Mouse (Mus musculus) forebrain, postnatal 0 days (tissue): Measurements from ENCODE around the gene Zmpste24. TPM values are rescaled to one million over a fixed set of nuclear protein-coding genes. Genes with fewer than 3 reads are reported as not detected.

Experiments
- ATAC-seq: fragments of 200-750 bp; cut with Nextera tagmentation; 2 replicates; pipeline ENCODE4 v1.8.0; 2017; ENCODE audit warnings: mild to moderate bottlenecking, moderate library complexity
- DNase-seq: peaks from one replicate; pipeline ENCODE4 v3.0.0-alpha.2; 2015
- H3K27ac ChIP-seq: fragments of 300-500 bp; sonication (generic); 2 replicates; pipeline ENCODE4 v1.5.1; 2014; ENCODE audit warnings: low read depth, mild to moderate bottlenecking, antibody characterized with exemption, low read length, moderate library complexity, mixed read lengths
- H3K27me3 ChIP-seq: fragments of 300-500 bp; sonication (generic); 2 replicates; pipeline ENCODE4 v1.6.1; 2014; ENCODE audit warnings: mild to moderate bottlenecking, low read length, mixed read lengths; ENCODE audit not compliant: insufficient read depth
- H3K36me3 ChIP-seq: fragments of 300-500 bp; sonication (generic); 2 replicates; pipeline ENCODE4 v1.6.1; 2014; ENCODE audit warnings: mild to moderate bottlenecking, moderate library complexity; ENCODE audit not compliant: insufficient read depth
- H3K4me1 ChIP-seq: fragments of 300-500 bp; sonication (generic); 2 replicates; pipeline ENCODE4 v1.6.1; 2014; ENCODE audit warnings: antibody characterized with exemption; ENCODE audit not compliant: insufficient read depth
- H3K4me2 ChIP-seq: fragments of 300-500 bp; sonication (generic); 2 replicates; pipeline ENCODE4 v1.6.1; 2014; ENCODE audit warnings: low read depth, mild to moderate bottlenecking, moderate library complexity
- H3K4me3 ChIP-seq: fragments of 300-500 bp; sonication (generic); 2 replicates; pipeline ENCODE4 v1.5.1; 2014; ENCODE audit warnings: low read depth, low read length, mixed read lengths
- H3K9ac ChIP-seq: fragments of 300-500 bp; sonication (generic); 2 replicates; pipeline ENCODE4 v1.6.1; 2014; ENCODE audit warnings: mild to moderate bottlenecking
- H3K9me3 ChIP-seq: fragments of 300-500 bp; sonication (generic); 2 replicates; pipeline ENCODE4 v1.6.1; 2016; ENCODE audit warnings: low read length
- CTCF ChIP-seq: sonication (generic); IDR thresholded peaks from 2 replicates; pipeline ENCODE4 v1.5.1; 2016; ENCODE audit warnings: antibody characterized with exemption, control low read depth, low read depth
- WGBS: fragments of 180-500 bp; shearing (Covaris S2); extraction: QIAGEN DNeasy Blood & Tissue Kit; methylation state at CpG from one replicate; pipeline ENCODE4 v1.1.7; 2014; 5-methylcytosine and 5-hydroxymethylcytosine counted together
- polyA plus RNA-seq: library from polyadenylated mRNA; unstranded; fragments of >200 nt; fragmentation: Nextera tagmentation; extraction: Ambion mirVana; gene quantifications from 2 replicates; pipeline ENCODE4 v1.2.1, GENCODE M21; 2015
- total RNA-seq: library from RNA; depleted of rRNA; stranded (reverse); fragments of >200 nt; gene quantifications from 2 replicates; pipeline ENCODE4 v1.2.3, GENCODE M21; 2014

Zmpste24 gene
- total and polyA plus RNA-seq, 2 experiments from 2014 or later = 16.1 to 20.5 TPM

GRCm38 (mm10) chr4:121051863-121052262 is 46.2 kb downstream of the Zmpste24 start:
- Histone ChIP-seq H3K36me3 (no peaks in the 10 kb centered on the region), H3K9me3 (no peaks in the 10 kb centered on the region), H3K4me2 (peak overlapping the region; percentile 42; the same call in 1 of the 2 replicates), H3K4me1 (no peaks in the 10 kb centered on the region), H3K27ac (no peak overlapping the region), H3K27me3 (no peaks in the 10 kb centered on the region), H3K9ac (no peak overlapping the region), H3K4me3 (no peak overlapping the region)
- ATAC-seq (no peak), DNase-seq (no peak)
- 23% methylated on average over 4 of the region's 4 CpGs for WGBS
- TF ChIP-seq CTCF = peak; percentile 22

DNA sequence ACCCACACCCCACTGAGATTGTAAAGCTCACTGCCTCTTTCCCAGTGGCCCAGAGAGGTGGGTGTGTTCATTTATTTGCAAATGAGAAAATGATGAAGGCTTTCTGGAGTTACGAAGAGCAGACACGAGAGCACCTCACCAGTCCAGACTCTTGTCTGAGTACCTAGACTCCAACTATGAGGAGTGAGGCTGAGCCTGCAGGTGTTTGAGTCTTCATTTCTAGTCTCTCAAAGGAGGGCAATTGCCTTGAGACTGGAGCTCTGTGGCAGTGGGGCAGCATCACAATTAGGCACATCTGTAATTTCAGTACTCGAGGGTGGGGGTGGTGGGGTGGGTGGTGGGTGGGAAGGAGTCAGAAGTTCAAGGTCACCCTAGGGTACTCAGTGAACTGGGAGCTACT is 55.1 kb downstream of the Zmpste24 start:
- no peaks in the 10 kb centered on the region for H3K4me1 ChIP-seq
- H3K4me2 ChIP-seq = no peak overlapping the region
- H3K9me3 ChIP-seq = no peaks in the 10 kb centered on the region
- TF ChIP-seq CTCF = no peak
- H3K27me3 ChIP-seq = no peaks in the 10 kb centered on the region; the same call in 1 of the 2 replicates
- DNase-seq = no peak
- no peak overlapping the region for H3K27ac ChIP-seq
- no peak overlapping the region for H3K9ac ChIP-seq
- 62% methylated on average over 3 of the region's 3 CpGs for WGBS
- H3K36me3 ChIP-seq = no peaks in the 10 kb centered on the region
- ATAC-seq = no peak
- no peak overlapping the region for H3K4me3 ChIP-seq

GRCm38 (mm10) chr4:121042472-121042871 is 55.6 kb downstream of the Zmpste24 start:
- H3K4me3 ChIP-seq = no peak overlapping the region
- no peak for TF ChIP-seq CTCF
- 60% methylated on average over 5 of the region's 5 CpGs for WGBS
- no peaks in the 10 kb centered on the region for H3K36me3 ChIP-seq
- H3K9me3 ChIP-seq = no peaks in the 10 kb centered on the region
- H3K4me1 ChIP-seq = no peaks in the 10 kb centered on the region
- ATAC-seq (no peak), DNase-seq (no peak)
- no peak overlapping the region for H3K9ac ChIP-seq
- H3K27ac ChIP-seq = no peak overlapping the region
- no peaks in the 10 kb centered on the region; the same call in 1 of the 2 replicates for H3K27me3 ChIP-seq
- no peak overlapping the region for H3K4me2 ChIP-seq

DNA sequence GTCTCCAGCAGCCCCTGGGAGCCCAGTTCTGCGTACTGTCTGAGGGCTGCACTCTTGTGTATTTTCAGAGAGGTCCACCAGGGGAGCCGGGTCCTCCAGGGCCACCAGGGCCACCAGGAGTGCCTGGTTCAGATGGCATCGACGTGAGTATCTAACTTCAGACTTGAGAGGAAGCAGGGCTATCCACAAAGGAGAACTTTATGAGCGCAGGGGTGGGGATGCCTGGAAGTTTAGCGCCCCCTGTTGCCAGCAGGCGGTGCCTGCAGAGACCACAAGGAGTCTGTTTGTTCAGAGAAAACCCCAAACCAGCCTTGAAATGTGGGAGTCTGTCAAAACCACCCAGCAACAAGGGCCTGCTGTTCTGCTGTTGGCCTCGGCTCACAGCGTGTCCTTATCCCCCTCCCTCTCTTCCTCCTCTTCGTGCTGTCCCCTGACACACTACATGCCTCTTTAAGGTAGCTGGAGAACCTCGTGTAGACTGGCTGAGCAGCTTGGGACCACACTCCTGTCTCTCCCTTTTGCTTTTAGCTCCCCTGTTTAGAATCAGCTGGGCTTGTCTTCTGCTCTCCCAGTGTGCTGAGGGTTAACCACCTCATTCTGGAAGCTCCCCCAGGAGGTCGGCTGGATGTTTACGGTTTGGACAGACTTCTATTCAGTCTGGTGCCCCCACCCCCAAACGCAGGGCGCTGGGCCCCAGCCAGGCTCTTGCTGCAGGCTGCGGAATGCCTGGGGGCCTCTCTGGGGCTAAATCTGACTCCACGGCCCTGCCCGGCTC is 57.0 kb downstream of the Zmpste24 start:
- Histone ChIP-seq H3K27me3 (no peaks in the 10 kb centered on the region; the same call in 1 of the 2 replicates), H3K4me3 (no peak overlapping the region), H3K4me1 (no peaks in the 10 kb centered on the region), H3K9ac (no peak overlapping the region), H3K27ac (peak overlapping the region; percentile 58), H3K4me2 (no peak overlapping the region), H3K9me3 (no peaks in the 10 kb centered on the region), H3K36me3 (no peaks in the 10 kb centered on the region)
- TF ChIP-seq CTCF = peak; percentile 75
- DNase-seq = peak; percentile 80
- peak; percentile 84 for ATAC-seq
- 10% methylated on average over 18 of the region's 18 CpGs for WGBS

DNA sequence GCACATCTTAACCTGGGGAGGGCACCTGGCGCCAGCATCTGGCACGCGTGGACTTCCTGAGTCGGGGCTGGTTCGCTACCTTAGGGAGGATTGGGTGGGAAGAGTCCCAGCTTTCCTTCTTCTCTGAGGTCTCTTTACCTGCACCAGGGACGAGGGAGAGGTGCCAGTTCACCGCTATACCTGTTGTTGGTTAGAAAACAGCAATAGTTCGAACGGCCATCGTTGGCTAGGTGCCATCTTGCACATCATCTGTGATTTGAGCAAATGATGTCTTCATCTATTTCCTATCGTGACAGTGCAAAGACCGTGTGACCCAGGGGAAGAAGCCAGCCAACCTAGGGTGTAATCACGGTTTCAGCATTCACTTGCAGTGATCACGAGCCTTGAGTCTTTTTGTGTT is 57.7 kb downstream of the Zmpste24 start:
- Histone ChIP-seq H3K4me2 (peak overlapping the region; percentile 65), H3K9me3 (no peaks in the 10 kb centered on the region), H3K27ac (no peak overlapping the region), H3K4me3 (peak overlapping the region; percentile 36; the same call in 1 of the 2 replicates), H3K27me3 (no peaks in the 10 kb centered on the region; the same call in 1 of the 2 replicates), H3K4me1 (no peaks in the 10 kb centered on the region), H3K9ac (no peak overlapping the region), H3K36me3 (no peaks in the 10 kb centered on the region)
- WGBS = 62% methylated on average over 14 of the region's 14 CpGs
- DNase-seq (no peak), ATAC-seq (no peak)
- TF ChIP-seq CTCF = no peak

GRCm38 (mm10) chr4:121039331-121040115 is 58.5 kb downstream of the Zmpste24 start, which contains the start of gene Col9a2:
TSS of gene Col9a2 (plus strand) at chr4:121039385.
- Histone ChIP-seq H3K4me2 (peak within 1 kb of the TSS; percentile 65), H3K9ac (peak within 1 kb of the TSS; percentile 46), H3K27me3 (no peaks in the 10 kb centered on the region; the same call in 1 of the 2 replicates), H3K27ac (no peak within 1 kb of the TSS), H3K9me3 (no peaks in the 10 kb centered on the region), H3K4me3 (peak within 1 kb of the TSS; percentile 36), H3K4me1 (no peaks in the 10 kb centered on the region), H3K36me3 (no peaks in the 10 kb centered on the region)
- no peak for TF ChIP-seq CTCF
- WGBS = 4% methylated on average over 46 of the region's 46 CpGs
- ATAC-seq (peak; percentile 38), DNase-seq (no peak)

GRCm38 (mm10) chr4:121033006-121033405 is 65.0 kb downstream of the Zmpste24 start:
- Histone ChIP-seq H3K27me3 (no peaks in the 10 kb centered on the region), H3K9ac (no peak overlapping the region), H3K36me3 (no peaks in the 10 kb centered on the region), H3K4me2 (no peak overlapping the region), H3K4me3 (no peak overlapping the region), H3K4me1 (no peaks in the 10 kb centered on the region), H3K27ac (no peak overlapping the region), H3K9me3 (no peaks in the 10 kb centered on the region)
- peak; percentile 24 for TF ChIP-seq CTCF
- DNase-seq = no peak
- WGBS = 84% methylated on average over 2 of the region's 2 CpGs
- ATAC-seq = no peak
